Mouse (Mus musculus): ENCODE measurements around the gene Sh3pxd2b.

DNA sequence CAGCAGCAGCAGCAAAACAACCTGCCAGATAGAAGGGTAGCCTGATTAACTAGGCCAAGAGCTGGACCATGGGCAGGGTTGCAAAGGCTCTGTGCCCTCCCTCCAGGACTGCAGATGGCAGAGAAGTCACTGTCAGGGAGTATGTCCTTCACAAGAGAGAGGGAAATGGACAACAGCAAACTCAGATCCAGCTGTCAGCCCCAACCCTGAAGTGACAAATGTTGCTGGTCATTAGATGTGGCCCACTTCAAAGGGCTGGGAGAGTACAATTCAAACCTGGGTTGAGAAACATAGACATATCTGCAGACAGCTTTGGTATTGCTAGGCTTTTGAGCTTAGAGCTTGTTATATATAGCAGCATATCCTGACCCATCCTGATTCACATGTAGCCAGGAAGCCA lies 32.3 kb downstream of the Sh3pxd2b start:
- no peak for TF ChIP-seq POLR2A (IDR thresholded peaks at IDR 0.05; ENCODE audit: borderline replicate concordance, extremely low read depth, insufficient read depth, insufficient read length, poor library complexity, severe bottlenecking)
- no peak for TF ChIP-seq CTCF (IDR thresholded peaks at IDR 0.05; ENCODE audit: borderline replicate concordance, extremely low read depth, insufficient read depth, insufficient read length)
